Mouse (Mus musculus) G1E (cell line): ENCODE measurements around the gene Dnajc14.

Experiments used
- CTCF ChIP-seq: IDR thresholded peaks from 2 replicates; pipeline ENCODE4 v1.5.1; 2012; ENCODE audit warnings: low read depth, low read length, inconsistent platforms, mixed read lengths
- GATA1 ChIP-seq: IDR thresholded peaks from 2 replicates; pipeline ENCODE4 v1.6.1; 2012; ENCODE audit warnings: borderline replicate concordance, low read length, inconsistent platforms, mixed read lengths
- GATA2 ChIP-seq: IDR thresholded peaks from 2 replicates; pipeline ENCODE4 v1.6.1; 2012; ENCODE audit warnings: low read depth, low read length, inconsistent platforms, borderline replicate concordance

- TF ChIP-seq CTCF (no peak), GATA1 (no peak), GATA2 (no peak)
These were observed 3.2 kb downstream of the Dnajc14 start for GRCm38 (mm10) chr10:128807018-128807417.
